Mouse (Mus musculus) myocyte (in vitro differentiated cells): ENCODE data around the gene Defb45. TPM values are rescaled to one million over a fixed set of nuclear protein-coding genes. Genes with fewer than 3 reads are reported as not detected.
A peak's percentile ranks its signal among the peaks of the same experiment; 100 is the strongest.

Experiments used
- H3K27me3 ChIP-seq: one replicate; pipeline ENCODE4 v1.6.1; 2011; ENCODE audit not compliant: control insufficient read depth, insufficient read depth, insufficient read length
- H3K36me3 ChIP-seq: one replicate; pipeline ENCODE4 v1.6.1; 2011; ENCODE audit not compliant: control insufficient read depth, insufficient read depth
- H3K4me2 ChIP-seq: one replicate; pipeline ENCODE4 v1.6.1; 2011; ENCODE audit warnings: low read depth, control low read depth
- H3K4me3 ChIP-seq: one replicate; pipeline ENCODE4 v1.5.1; 2011; ENCODE audit warnings: mild to moderate bottlenecking, control low read depth, moderate library complexity
- H3K79me2 ChIP-seq: one replicate; pipeline ENCODE4 v1.6.1; 2011; ENCODE audit not compliant: control insufficient read depth, insufficient read depth
- H3ac ChIP-seq: one replicate; pipeline ENCODE4 v1.6.1; 2011; ENCODE audit not compliant: control insufficient read depth, insufficient read length
- CEBPB ChIP-seq: IDR thresholded peaks from 2 replicates; pipeline ENCODE4 v1.6.1; 2011; ENCODE audit warnings: mild to moderate bottlenecking, moderate library complexity; ENCODE audit not compliant: poor library complexity, insufficient read depth, severe bottlenecking
- E2F4 ChIP-seq: IDR thresholded peaks from one replicate; pipeline ENCODE4 v1.6.1; 2011; ENCODE audit warnings: mild to moderate bottlenecking, control low read depth, moderate library complexity; ENCODE audit not compliant: insufficient read depth
- MAX ChIP-seq: IDR thresholded peaks from one replicate; pipeline ENCODE4 v1.6.1; 2011; ENCODE audit warnings: low read depth, mild to moderate bottlenecking, control low read depth
- MYOD1 ChIP-seq, 3 experiments: IDR thresholded peaks; one replicate each; pipeline ENCODE4 v1.6.1; 2011; ENCODE audit warnings: control low read depth in 2 of 3, low read depth in 2 of 3, mild to moderate bottlenecking in 2 of 3, moderate library complexity in 1 of 3; ENCODE audit not compliant: insufficient read length in 2 of 3, control insufficient read depth in 1 of 3
- MYOG ChIP-seq, 3 experiments: IDR thresholded peaks; one replicate each; pipeline ENCODE4 v1.6.1; 2011; ENCODE audit warnings: control low read depth in 2 of 3, low read depth in 2 of 3, mild to moderate bottlenecking in 2 of 3; ENCODE audit not compliant: insufficient read length in 2 of 3, control insufficient read depth in 1 of 3, insufficient read depth in 1 of 3
- POLR2A ChIP-seq: IDR thresholded peaks from one replicate; pipeline ENCODE4 v1.6.1; 2011; ENCODE audit warnings: low read depth, mild to moderate bottlenecking, control low read depth, moderate library complexity; ENCODE audit not compliant: insufficient read length
- POLR2AphosphoS2 ChIP-seq: IDR thresholded peaks from one replicate; pipeline ENCODE4 v1.6.1; 2011; ENCODE audit warnings: low read depth, control low read depth; ENCODE audit not compliant: insufficient read length
- REST ChIP-seq: IDR thresholded peaks from one replicate; pipeline ENCODE4 v1.6.1; 2011; ENCODE audit warnings: mild to moderate bottlenecking, control low read depth, moderate library complexity; ENCODE audit not compliant: insufficient read depth, insufficient read length
- SRF ChIP-seq: IDR thresholded peaks from one replicate; pipeline ENCODE4 v1.6.1; 2011; ENCODE audit warnings: low read depth; ENCODE audit not compliant: control insufficient read depth, insufficient read length
- TCF12 ChIP-seq: IDR thresholded peaks from one replicate; pipeline ENCODE4 v1.6.1; 2011; ENCODE audit warnings: mild to moderate bottlenecking, control low read depth; ENCODE audit not compliant: poor library complexity, insufficient read depth, severe bottlenecking
- TCF3 ChIP-seq: IDR thresholded peaks from one replicate; pipeline ENCODE4 v1.6.1; 2011; ENCODE audit warnings: low read depth, control low read depth; ENCODE audit not compliant: insufficient read length
- USF1 ChIP-seq: IDR thresholded peaks from one replicate; pipeline ENCODE4 v1.6.1; 2011; ENCODE audit warnings: low read depth, mild to moderate bottlenecking, control low read depth, moderate library complexity
- polyA plus RNA-seq: library from polyadenylated mRNA; unstranded; fragments of >200 nt; fragmentation: generic; extraction: Trizol; gene quantifications from one replicate; pipeline ENCODE4 v1.2.1, GENCODE M21; 2012; ENCODE audit warnings: missing spikeins

Defb45 gene
- 0.30 TPM for polyA plus RNA-seq

- TF ChIP-seq E2F4: no peak
- TF ChIP-seq USF1: no peak
- TF ChIP-seq POLR2AphosphoS2: no peak
- TF ChIP-seq POLR2A: no peak
- TF ChIP-seq CEBPB: no peak
- no peak for TF ChIP-seq REST
- no peak for TF ChIP-seq MYOG (IDR thresholded peaks at IDR 0.05; ENCODE audit: control insufficient read depth in 1 of 3, insufficient read depth in 1 of 3, insufficient read length in 2 of 3, low read depth in 2 of 3)
- TF ChIP-seq MYOD1 (IDR thresholded peaks at IDR 0.05; ENCODE audit: control insufficient read depth in 1 of 3, insufficient read length in 2 of 3, low read depth in 2 of 3): no peak
- TF ChIP-seq MAX: no peak
- Histone ChIP-seq H3K36me3 (no peaks in the 10 kb centered on the region), H3ac (no peak within 1 kb of the TSS), H3K27me3 (no peaks in the 10 kb centered on the region), H3K4me3 (no peak within 1 kb of the TSS), H3K4me2 (no peak within 1 kb of the TSS), H3K79me2 (no peaks in the 10 kb centered on the region)
These were observed at the start of gene Defb45 for GRCm38 (mm10) chr2:152599299-152599698. TSS of gene Defb45 (minus strand) at chr2:152599399.

- Histone ChIP-seq H3ac (no peak overlapping the region), H3K36me3 (no peaks in the 10 kb centered on the region), H3K4me2 (peak overlapping the region; percentile 48), H3K79me2 (no peaks in the 10 kb centered on the region), H3K4me3 (no peak overlapping the region), H3K27me3 (no peaks in the 10 kb centered on the region)
- TF ChIP-seq MYOD1 (IDR thresholded peaks at IDR 0.05; ENCODE audit: control insufficient read depth in 1 of 3, insufficient read length in 2 of 3, low read depth in 2 of 3) (peak in 1 of 3 experiments; percentile 40), POLR2AphosphoS2 (peak; percentile 23), MYOG (IDR thresholded peaks at IDR 0.05; ENCODE audit: control insufficient read depth in 1 of 3, insufficient read depth in 1 of 3, insufficient read length in 2 of 3, low read depth in 2 of 3) (peak in 1 of 3 experiments; percentile 11), TCF3 (no peak)
These were observed 40.4 kb upstream of the Defb45 start for GRCm38 (mm10) chr2:152639406-152640113.

GRCm38 (mm10) chr2:152638865-152639264, 39.7 kb upstream of the Defb45 start:
- H3K4me3 ChIP-seq: no peak overlapping the region
- no peaks in the 10 kb centered on the region for H3K36me3 ChIP-seq
- H3K79me2 ChIP-seq: no peaks in the 10 kb centered on the region
- TF ChIP-seq REST (no peak), TCF12 (no peak), USF1 (no peak)
- H3K27me3 ChIP-seq: no peaks in the 10 kb centered on the region
- H3ac ChIP-seq: no peak overlapping the region
- no peak overlapping the region for H3K4me2 ChIP-seq

- H3ac ChIP-seq: no peak overlapping the region
- no peaks in the 10 kb centered on the region for H3K36me3 ChIP-seq
- H3K4me3 ChIP-seq: peak overlapping the region; percentile 19
- H3K4me2 ChIP-seq: peak overlapping the region; percentile 85
- H3K27me3 ChIP-seq: no peaks in the 10 kb centered on the region
- no peaks in the 10 kb centered on the region for H3K79me2 ChIP-seq
- TF ChIP-seq POLR2AphosphoS2 (peak; percentile 2), MYOD1 (IDR thresholded peaks at IDR 0.05; ENCODE audit: control insufficient read depth in 1 of 3, insufficient read length in 2 of 3, low read depth in 2 of 3) (no peak)
These were observed 38.2 kb upstream of the Defb45 start for GRCm38 (mm10) chr2:152637381-152637780.

GRCm38 (mm10) chr2:152637006-152637322, 37.8 kb upstream of the Defb45 start:
- peak overlapping the region; percentile 85 for H3K4me2 ChIP-seq
- H3K4me3 ChIP-seq: peak overlapping the region; percentile 19
- TF ChIP-seq MYOG (IDR thresholded peaks at IDR 0.05; ENCODE audit: control insufficient read depth in 1 of 3, insufficient read depth in 1 of 3, insufficient read length in 2 of 3, low read depth in 2 of 3) (no peak), POLR2AphosphoS2 (peak; percentile 67)

GRCm38 (mm10) chr2:152636246-152637005, 37.2 kb upstream of the Defb45 start:
- no peaks in the 10 kb centered on the region for H3K27me3 ChIP-seq
- TF ChIP-seq POLR2A: peak; percentile 38
- no peak for TF ChIP-seq TCF3
- TF ChIP-seq E2F4: no peak
- peak in 2 of 3 experiments; percentile 52 to 72 for TF ChIP-seq MYOD1 (IDR thresholded peaks at IDR 0.05; ENCODE audit: control insufficient read depth in 1 of 3, insufficient read length in 2 of 3, low read depth in 2 of 3)
- TF ChIP-seq SRF: no peak
- TF ChIP-seq TCF12: peak; percentile 51
- no peak for TF ChIP-seq POLR2AphosphoS2
- TF ChIP-seq MYOG (IDR thresholded peaks at IDR 0.05; ENCODE audit: control insufficient read depth in 1 of 3, insufficient read depth in 1 of 3, insufficient read length in 2 of 3, low read depth in 2 of 3): peak; percentile 12 to 85 (median 12)
- no peak for TF ChIP-seq REST
- no peak for TF ChIP-seq USF1
- TF ChIP-seq MAX: no peak
- no peak for TF ChIP-seq CEBPB
- peak overlapping the region; percentile 85 for H3K4me2 ChIP-seq
- peak overlapping the region; percentile 19 for H3K4me3 ChIP-seq
- no peaks in the 10 kb centered on the region for H3K79me2 ChIP-seq
- H3K36me3 ChIP-seq: no peaks in the 10 kb centered on the region
- H3ac ChIP-seq: no peak overlapping the region

More at GRCm38 (mm10) chr2:152637006-152637322, 37.8 kb upstream of the Defb45 start:
- Histone ChIP-seq H3K27me3 (no peaks in the 10 kb centered on the region), H3K36me3 (no peaks in the 10 kb centered on the region), H3K79me2 (no peaks in the 10 kb centered on the region), H3ac (no peak overlapping the region)
